Mouse (Mus musculus) neural tube, embryonic 14.5 days (tissue): ENCODE measurements at regions not wholly inside any gene's neighbourhood (a gene's known extent, or its start where the extent isn't known, plus 50 kb on each side); places are given as distances from the start of the nearest gene placed in this dataset.

Experiments used
- ATAC-seq: fragments of 200-750 bp; cut with Nextera tagmentation; 2 replicates; pipeline ENCODE4 v1.8.0; 2017; ENCODE audit warnings: low read depth, mild to moderate bottlenecking, moderate TSS enrichment, moderate library complexity
- H3K27ac ChIP-seq: fragments of 300-500 bp; sonication (generic); 2 replicates; pipeline ENCODE4 v1.5.1; 2014; ENCODE audit warnings: low read depth, mild to moderate bottlenecking, control low read depth, low read length, moderate library complexity, mixed read lengths
- H3K27me3 ChIP-seq: fragments of 300-500 bp; sonication (generic); 2 replicates; pipeline ENCODE4 v1.6.1; 2014; ENCODE audit warnings: low read length; ENCODE audit not compliant: control insufficient read depth, insufficient read depth
- H3K36me3 ChIP-seq: fragments of 300-500 bp; sonication (generic); 2 replicates; pipeline ENCODE4 v1.6.1; 2014; ENCODE audit warnings: low read length, mixed read lengths; ENCODE audit not compliant: control insufficient read depth, insufficient read depth
- H3K4me1 ChIP-seq: fragments of 300-500 bp; sonication (generic); 2 replicates; pipeline ENCODE4 v1.6.1; 2014; ENCODE audit warnings: low read length; ENCODE audit not compliant: control insufficient read depth, insufficient read depth
- H3K4me2 ChIP-seq: fragments of 300-500 bp; sonication (generic); 2 replicates; pipeline ENCODE4 v1.6.1; 2014; ENCODE audit warnings: mild to moderate bottlenecking, low read depth, low read length, control low read depth
- H3K4me3 ChIP-seq: fragments of 300-500 bp; sonication (generic); 2 replicates; pipeline ENCODE4 v1.5.1; 2014; ENCODE audit warnings: low read depth, low read length, control low read depth, mixed read lengths
- H3K9ac ChIP-seq: fragments of 300-500 bp; sonication (generic); replicated peaks from 2 replicates; pipeline ENCODE4 v1.6.1; 2014; ENCODE audit warnings: low read depth, mild to moderate bottlenecking, control low read depth, low read length, mixed read lengths
- H3K9me3 ChIP-seq: fragments of 300-500 bp; sonication (generic); 2 replicates; pipeline ENCODE4 v1.6.1; 2016; ENCODE audit warnings: low read length; ENCODE audit not compliant: control insufficient read depth
- WGBS: fragments of 180-500 bp; shearing (Covaris S2); extraction: QIAGEN DNeasy Blood & Tissue Kit; methylation state at CpG from one replicate; pipeline ENCODE4 v1.1.7; 2014; 5-methylcytosine and 5-hydroxymethylcytosine counted together

GRCm38 (mm10) chr15:96779358-96779757, 79.8 kb upstream of the Slc38a2 start:
- H3K36me3 ChIP-seq = no peaks in the 10 kb centered on the region
- H3K9me3 ChIP-seq = no peaks in the 10 kb centered on the region
- no peaks in the 10 kb centered on the region for H3K27me3 ChIP-seq
- no peak for ATAC-seq
- no peaks in the 10 kb centered on the region for H3K4me1 ChIP-seq
- no peak overlapping the region for H3K27ac ChIP-seq
- H3K4me2 ChIP-seq = no peak overlapping the region
- no peak overlapping the region for H3K9ac ChIP-seq
- H3K4me3 ChIP-seq = no peak overlapping the region
- 88% methylated on average over 7 of the region's 7 CpGs for WGBS

GRCm38 (mm10) chr15:96778321-96778926, 78.9 kb upstream of the Slc38a2 start:
- Histone ChIP-seq H3K9me3 (no peaks in the 10 kb centered on the region), H3K27ac (no peak overlapping the region), H3K4me2 (no peak overlapping the region), H3K9ac (no peak overlapping the region), H3K4me1 (no peaks in the 10 kb centered on the region), H3K36me3 (no peaks in the 10 kb centered on the region), H3K4me3 (no peak overlapping the region), H3K27me3 (no peaks in the 10 kb centered on the region)
- no peak for ATAC-seq
- 97% methylated on average over 15 of the region's 15 CpGs for WGBS

GRCm38 (mm10) chr15:96776476-96777075, 77.0 kb upstream of the Slc38a2 start:
- Histone ChIP-seq H3K27me3 (no peaks in the 10 kb centered on the region), H3K27ac (no peak overlapping the region)
- 77% methylated on average over 9 of the region's 9 CpGs for WGBS

GRCm38 (mm10) chr15:96775129-96775528, 75.6 kb upstream of the Slc38a2 start:
- Histone ChIP-seq H3K9me3 (no peaks in the 10 kb centered on the region), H3K27me3 (no peaks in the 10 kb centered on the region), H3K4me3 (no peak overlapping the region), H3K4me1 (no peaks in the 10 kb centered on the region), H3K4me2 (no peak overlapping the region), H3K36me3 (no peaks in the 10 kb centered on the region), H3K27ac (no peak overlapping the region), H3K9ac (no peak overlapping the region)
- ATAC-seq = no peak
- 83% methylated on average over 5 of the region's 5 CpGs for WGBS

More at GRCm38 (mm10) chr15:96776476-96777075, 77.0 kb upstream of the Slc38a2 start:
- Histone ChIP-seq H3K9ac (no peak overlapping the region), H3K4me2 (no peak overlapping the region), H3K9me3 (no peaks in the 10 kb centered on the region), H3K36me3 (no peaks in the 10 kb centered on the region), H3K4me3 (no peak overlapping the region), H3K4me1 (no peaks in the 10 kb centered on the region)
- ATAC-seq = no peak

- 39% methylated on average over 6 of the region's 6 CpGs for WGBS
- Histone ChIP-seq H3K4me1 (no peaks in the 10 kb centered on the region), H3K27me3 (no peaks in the 10 kb centered on the region), H3K36me3 (no peaks in the 10 kb centered on the region), H3K4me2 (no peak overlapping the region), H3K9ac (no peak overlapping the region), H3K4me3 (no peak overlapping the region), H3K9me3 (no peaks in the 10 kb centered on the region), H3K27ac (no peak overlapping the region)
- ATAC-seq = no peak
Observed at GRCm38 (mm10) chr15:96774664-96775063, 75.1 kb upstream of the Slc38a2 start.

- 67% methylated on average over 1 of the region's 1 CpGs for WGBS
- Histone ChIP-seq H3K9me3 (no peaks in the 10 kb centered on the region), H3K4me1 (no peaks in the 10 kb centered on the region), H3K27me3 (no peaks in the 10 kb centered on the region), H3K36me3 (no peaks in the 10 kb centered on the region), H3K27ac (no peak overlapping the region), H3K4me2 (no peak overlapping the region), H3K9ac (no peak overlapping the region), H3K4me3 (no peak overlapping the region)
- no peak for ATAC-seq
Observed at GRCm38 (mm10) chr15:96773656-96774055, 74.1 kb upstream of the Slc38a2 start.

GRCm38 (mm10) chr15:96772701-96773100, 73.2 kb upstream of the Slc38a2 start:
- WGBS = 89% methylated on average over 8 of the region's 8 CpGs
- no peak for ATAC-seq
- H3K36me3 ChIP-seq = no peaks in the 10 kb centered on the region

GRCm38 (mm10) chr15:96770786-96771185, 71.3 kb upstream of the Slc38a2 start:
- Histone ChIP-seq H3K4me2 (no peak overlapping the region), H3K27ac (no peak overlapping the region), H3K4me1 (no peaks in the 10 kb centered on the region), H3K27me3 (no peaks in the 10 kb centered on the region), H3K9me3 (no peaks in the 10 kb centered on the region), H3K4me3 (no peak overlapping the region), H3K9ac (no peak overlapping the region), H3K36me3 (no peaks in the 10 kb centered on the region)
- 95% methylated on average over 8 of the region's 8 CpGs for WGBS
- no peak for ATAC-seq

More at GRCm38 (mm10) chr15:96772701-96773100, 73.2 kb upstream of the Slc38a2 start:
- no peak overlapping the region for H3K9ac ChIP-seq
- no peaks in the 10 kb centered on the region for H3K27me3 ChIP-seq
- no peak overlapping the region for H3K4me3 ChIP-seq
- H3K4me1 ChIP-seq = no peaks in the 10 kb centered on the region
- no peaks in the 10 kb centered on the region for H3K9me3 ChIP-seq
- H3K27ac ChIP-seq = no peak overlapping the region
- no peak overlapping the region for H3K4me2 ChIP-seq

GRCm38 (mm10) chr15:96770299-96770698, 70.8 kb upstream of the Slc38a2 start:
- no peaks in the 10 kb centered on the region for H3K27me3 ChIP-seq
- 88% methylated on average over 7 of the region's 7 CpGs for WGBS

More at GRCm38 (mm10) chr15:96770299-96770698, 70.8 kb upstream of the Slc38a2 start:
- no peak for ATAC-seq
- Histone ChIP-seq H3K4me2 (no peak overlapping the region), H3K4me1 (no peaks in the 10 kb centered on the region), H3K9ac (no peak overlapping the region), H3K9me3 (no peaks in the 10 kb centered on the region), H3K36me3 (no peaks in the 10 kb centered on the region), H3K4me3 (no peak overlapping the region), H3K27ac (no peak overlapping the region)
